Mouse (Mus musculus) brain, embryonic 18.5 days (tissue): ENCODE measurements at regions not wholly inside any gene's neighbourhood (a gene's known extent, or its start where the extent isn't known, plus 50 kb on each side); places are given as distances from the start of the nearest gene placed in this dataset.

ENCODE experiments used
- DNase-seq: peaks from one replicate; pipeline ENCODE4 v3.0.0-alpha.2; 2012; ENCODE audit warnings: low read depth, low spot score

DNA sequence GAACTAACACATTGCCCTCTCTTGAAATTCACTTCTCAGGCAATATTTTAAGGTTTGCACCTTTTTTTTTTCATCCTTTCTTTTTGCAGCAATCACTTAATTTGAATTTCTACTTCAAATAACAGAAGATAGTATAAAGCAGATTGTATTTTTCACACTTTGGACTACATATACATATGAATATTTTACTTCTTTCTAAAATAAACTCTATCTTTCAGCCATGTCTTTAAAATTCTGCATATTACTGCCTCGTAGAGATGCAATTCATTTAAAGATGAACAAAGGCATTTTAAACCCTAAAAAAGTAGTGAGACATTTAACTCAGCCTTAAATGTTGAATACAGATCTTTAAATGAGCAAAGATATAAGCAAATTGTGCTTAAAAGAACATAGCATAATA lies 739.1 kb upstream of the Cdh10 start:
- peak; percentile 26 for DNase-seq
